ENCODE assay signal across 19 mouse cellular contexts in the genomic region with DNA sequence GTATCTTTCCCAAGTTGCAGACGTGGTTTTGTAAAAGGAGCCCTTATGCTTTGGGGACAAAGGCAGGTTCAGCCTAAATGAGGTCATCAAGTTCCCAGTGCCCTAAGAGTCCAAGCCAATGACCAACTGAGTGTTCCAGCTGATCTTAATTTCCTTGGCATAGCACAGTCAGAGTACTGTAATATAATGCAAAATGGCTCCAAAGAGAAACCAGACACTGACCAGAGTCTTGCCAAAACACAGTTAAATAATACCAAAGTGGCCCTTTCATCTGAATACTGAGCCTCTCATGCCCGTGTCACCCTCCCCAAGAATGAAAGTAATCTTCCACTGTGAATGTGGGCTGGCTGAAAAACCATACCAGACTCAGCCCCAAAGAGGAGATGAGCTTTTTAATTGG. TPM values are rescaled to one million over a fixed set of nuclear protein-coding genes. Genes with fewer than 3 reads are reported as not detected.
A peak's percentile ranks its signal among the peaks of the same experiment; 100 is the strongest.
DNase-seq lines count a peak whose midpoint lies in the region; ATAC-seq and TF ChIP-seq lines count a peak whose summit lies in the region.
"Had no signal": no experiment of that assay in that cellular context is flagged by ENCODE, and none has a peak within 500 bp of the region (broad histone marks: within the 10 kb centered on the region; RNA-seq: fewer than 3 reads in every experiment).

No protein-coding gene starts in this region.

- H3K9me3 ChIP-seq in heart, embryonic 12.5 days (replicated peaks), result no peaks in the 10 kb centered on the region
- H3K9me3 ChIP-seq: embryonic facial prominence, embryonic 12.5 days; hindbrain, embryonic 15.5 days; liver, embryonic 13.5 days had no signal

- TF ChIP-seq CTCF in embryonic fibroblast, embryonic 13.5 days (IDR thresholded peaks at IDR 0.05; ENCODE audit: borderline replicate concordance, insufficient read depth, low read length), result no peak

- no peak for ATAC-seq in heart, embryonic 12.5 days (ENCODE audit: insufficient number of reproducible peaks, low FRiP score)
- ATAC-seq in megakaryocyte, adult 5-6 weeks (ENCODE audit: poor library complexity, severe bottlenecking), result no peak
- no peak for ATAC-seq in erythroblast, adult 5-6 weeks (replicated peaks; ENCODE audit: low FRiP score, poor library complexity, severe bottlenecking)
- ATAC-seq: CD4-positive, CD25-positive, alpha-beta regulatory T cell, adult 4 months; forebrain, embryonic 16.5 days; Patski had no signal

- WGBS in heart, embryonic 12.5 days, result 40% methylated on average over 2 of the region's 2 CpGs

- H3K4me1 ChIP-seq in heart, embryonic 12.5 days (replicated peaks), result peaks cover 15% of the 10 kb centered on the region
- no peaks in the 10 kb centered on the region for H3K4me1 ChIP-seq in embryonic fibroblast, embryonic 13.5 days (ENCODE audit: control insufficient read depth, insufficient read depth, low read length)
- H3K4me1 ChIP-seq: hindbrain, embryonic 15.5 days; liver, embryonic 13.5 days had no signal

- DNase-seq in heart, adult 8-10 months (ENCODE audit: low spot score), result no peak
- DNase-seq in retina, postnatal 1 day, result peak; percentile 39
- no peak for DNase-seq in retina, embryonic 14.5 days (ENCODE audit: low spot score)
- DNase-seq: cerebellum, adult 9-11 months; gastrocnemius, postnatal 36 days; liver, embryonic 13.5 days; lung, postnatal 10 days; right cerebral cortex, postnatal 25 days; thymus, postnatal 14 days had no signal

- peaks cover 1% of the 10 kb centered on the region; the same call in 1 of the 2 replicates for H3K36me3 ChIP-seq in heart, embryonic 12.5 days
- H3K36me3 ChIP-seq: embryonic facial prominence, embryonic 12.5 days; hindbrain, embryonic 15.5 days; liver, embryonic 13.5 days had no signal

- H3K4me2 ChIP-seq in heart, embryonic 12.5 days, result peak overlapping the region; percentile 23; the same call in 1 of the 2 replicates
- H3K4me2 ChIP-seq: embryonic facial prominence, embryonic 12.5 days; hindbrain, embryonic 15.5 days; liver, embryonic 13.5 days had no signal

- H3K4me3 ChIP-seq in heart, embryonic 12.5 days, result no peak overlapping the region
- H3K4me3 ChIP-seq in embryonic fibroblast, embryonic 13.5 days (ENCODE audit: insufficient read depth, low read length), result no peak overlapping the region
- H3K4me3 ChIP-seq: embryonic facial prominence, embryonic 12.5 days; hindbrain, embryonic 15.5 days; liver, embryonic 13.5 days had no signal

- H3K27me3 ChIP-seq in heart, embryonic 12.5 days (replicated peaks), result no peaks in the 10 kb centered on the region
- H3K27me3 ChIP-seq: embryonic facial prominence, embryonic 12.5 days; hindbrain, embryonic 15.5 days; liver, embryonic 13.5 days; Patski had no signal

- no peak for TF ChIP-seq POLR2A in embryonic fibroblast, embryonic 13.5 days (IDR thresholded peaks at IDR 0.05; ENCODE audit: low read depth, low read length)

- H3K9ac ChIP-seq in heart, embryonic 12.5 days, result no peak overlapping the region
- H3K9ac ChIP-seq: embryonic facial prominence, embryonic 12.5 days; hindbrain, embryonic 15.5 days; liver, embryonic 13.5 days had no signal

- peak overlapping the region; percentile 52 for H3K27ac ChIP-seq in heart, embryonic 12.5 days (ENCODE audit: poor library complexity, severe bottlenecking)
- 0 out of 2 replicates have a peak overlapping the region, but pooled peaks have one; percentile 26 for H3K27ac ChIP-seq in embryonic fibroblast, embryonic 13.5 days (ENCODE audit: insufficient read depth, low read length)
- H3K27ac ChIP-seq: embryonic facial prominence, embryonic 12.5 days; hindbrain, embryonic 15.5 days; kidney, postnatal 0 days; liver, embryonic 13.5 days had no signal

RNA-seq across cellular contexts. Expression of gene Grb14, which starts 17.4 kb away (rescaled TPM):
- polyA plus RNA-seq in heart, embryonic 12.5 days (2016; fragmentation: Nextera tagmentation; extraction: Ambion mirVana), result 64.6 and 67.9 TPM in 2 replicates
- 100 to 1,000 TPM; 199 to 254 (median 223) TPM for total RNA-seq in heart, adult 8-10 months (2022)
- polyA plus RNA-seq in embryonic fibroblast, embryonic 13.5 days (2011; ENCODE audit: insufficient read length, low read depth, missing spikeins), result 49.7 and 123 TPM in 2 replicates
- total RNA-seq in megakaryocyte, adult 5-6 weeks (2015), result 9.0 and 12.2 TPM in 2 replicates
- 5.0 and 5.8 TPM in 2 replicates for total RNA-seq in megakaryocyte, adult 5-6 weeks (2017)
- not detected in 2 replicates for total RNA-seq in erythroblast, adult 5-6 weeks (2015; ENCODE audit: low replicate concordance)
- total RNA-seq in erythroblast, adult 5-6 weeks (2017; ENCODE audit: low replicate concordance), result 0.70 and 1.2 TPM in 2 replicates
- polyA plus RNA-seq: CD4-positive, CD25-positive, alpha-beta regulatory T cell, adult 4 months had no signal

Comparison
In these comparisons a context has a peak if more than half of its experiments do, and no peak if none do; other contexts are left out.
1. RNA of gene Grb14, which starts 17.4 kb away (total RNA-seq): 199 to 254 TPM in heart, adult 8-10 months; 5.0 to 12.2 TPM in megakaryocyte, adult 5-6 weeks and 0.70 to 1.2 TPM in erythroblast, adult 5-6 weeks; every median in the first group is over 10 times any median in the second.